Mouse (Mus musculus) cerebellum, adult 11 months (tissue): ENCODE data around the gene Tns1.

Experiments
- DNase-seq: peaks from one replicate; pipeline ENCODE4 v3.0.0; 2022

The Tns1 gene

DNA sequence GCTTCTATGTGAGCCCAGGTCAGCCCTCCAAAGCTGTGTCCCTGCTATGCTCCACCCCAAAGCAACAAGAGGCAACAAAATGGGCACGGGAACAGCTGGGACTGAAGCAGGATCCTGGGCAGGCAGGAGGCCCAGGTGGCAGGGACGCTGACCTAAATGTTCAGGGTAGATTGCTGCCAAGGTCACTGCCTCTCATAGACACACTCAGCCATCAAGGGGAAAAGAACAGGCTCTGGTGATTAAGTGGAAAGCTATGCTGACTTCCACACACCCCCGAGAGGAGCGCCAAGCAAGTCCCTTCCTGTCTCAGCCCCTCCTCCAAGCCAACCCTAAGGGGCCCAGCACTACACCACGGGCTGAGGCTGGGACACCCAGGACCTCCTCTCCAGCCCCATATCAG lies 115.8 kb downstream of the Tns1 start:
- no peak for DNase-seq

DNA sequence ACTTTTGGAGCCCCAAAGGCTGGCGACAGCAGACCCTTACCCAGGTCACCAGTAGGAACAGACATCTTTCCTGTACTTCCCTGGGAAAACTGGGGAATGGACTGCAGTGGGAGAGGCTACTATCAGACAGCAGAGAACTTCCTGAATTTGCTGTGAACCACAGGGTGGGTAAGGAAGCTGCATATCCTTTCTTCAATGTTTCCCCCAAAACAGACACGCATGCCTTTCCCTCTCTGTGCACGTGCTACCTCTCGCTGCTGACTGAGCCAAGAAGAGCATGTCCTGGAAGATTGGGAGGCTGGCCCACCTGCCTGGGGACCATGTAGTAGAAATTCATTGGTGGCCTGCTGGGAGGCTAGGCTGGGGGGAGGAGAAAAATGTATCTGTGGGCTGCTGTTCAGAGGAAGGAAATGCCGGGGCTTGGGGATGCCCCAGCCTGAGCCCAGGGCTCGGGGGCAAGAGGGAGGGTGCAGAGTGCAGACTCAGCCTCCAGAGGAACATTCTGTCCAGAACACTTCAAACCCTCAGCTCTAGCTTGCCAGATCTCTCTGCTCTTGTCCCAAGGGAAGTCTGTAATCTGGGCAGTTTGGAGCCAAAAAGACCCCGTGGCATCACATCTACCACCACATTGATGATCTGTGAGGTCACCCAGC lies 116.7 kb downstream of the Tns1 start:
- no peak for DNase-seq

DNA sequence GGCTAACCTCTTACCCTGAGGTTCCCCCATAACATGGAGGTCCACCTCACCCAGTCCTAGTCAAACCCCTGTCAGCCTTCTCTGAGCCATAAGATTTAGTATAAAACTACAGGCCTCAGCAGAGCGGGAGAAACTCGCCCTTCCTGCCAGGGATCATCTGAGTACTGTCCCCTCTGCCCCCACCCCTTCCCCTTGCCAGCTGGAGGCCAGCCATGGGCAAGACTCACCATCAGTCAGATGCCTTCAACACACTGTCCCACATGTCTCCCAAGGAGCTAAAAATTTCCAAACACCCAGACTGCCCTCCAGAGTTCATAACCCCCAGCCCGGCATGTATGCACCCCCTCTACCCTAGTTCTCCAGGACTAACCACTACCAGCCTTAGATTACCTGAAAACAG lies 119.2 kb downstream of the Tns1 start:
- DNase-seq, result no peak

DNA sequence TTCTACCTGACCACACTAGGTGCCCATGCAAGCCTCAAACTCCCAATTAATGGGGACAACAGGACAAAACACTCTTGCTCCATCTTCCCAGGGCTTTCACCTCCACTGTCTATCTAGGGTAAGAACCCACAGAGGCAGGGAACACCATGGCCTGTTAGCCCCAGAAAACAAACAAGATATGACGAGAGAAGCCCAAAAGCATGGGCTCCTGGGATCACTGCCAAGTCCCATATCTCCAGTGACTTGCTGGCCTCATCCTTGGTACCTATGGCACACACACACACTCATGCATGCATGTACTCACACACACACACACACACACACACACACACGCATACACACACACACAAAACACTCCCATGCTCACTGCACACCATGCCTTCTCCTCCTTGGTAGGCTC lies 120.5 kb downstream of the Tns1 start:
- DNase-seq, result no peak

DNA sequence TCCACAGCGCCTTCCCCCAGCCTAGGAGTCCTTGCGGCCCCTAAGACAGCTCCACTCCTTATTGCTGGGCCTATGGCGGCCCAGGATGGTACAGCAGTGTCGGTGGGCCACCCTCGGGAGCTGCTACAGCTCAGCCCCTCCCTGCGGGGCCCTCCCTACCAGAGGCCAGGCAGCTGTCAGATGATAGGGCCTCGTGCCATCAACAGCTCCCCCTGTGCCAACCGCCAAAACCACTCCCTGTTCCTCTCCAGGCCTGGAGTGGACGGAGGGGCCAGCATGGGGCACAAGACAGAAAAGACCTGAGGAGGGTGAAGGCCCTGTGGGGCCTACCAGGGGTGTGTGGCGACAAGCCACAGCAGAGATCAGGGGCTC lies 122.8 kb downstream of the Tns1 start:
- no peak for DNase-seq

DNA sequence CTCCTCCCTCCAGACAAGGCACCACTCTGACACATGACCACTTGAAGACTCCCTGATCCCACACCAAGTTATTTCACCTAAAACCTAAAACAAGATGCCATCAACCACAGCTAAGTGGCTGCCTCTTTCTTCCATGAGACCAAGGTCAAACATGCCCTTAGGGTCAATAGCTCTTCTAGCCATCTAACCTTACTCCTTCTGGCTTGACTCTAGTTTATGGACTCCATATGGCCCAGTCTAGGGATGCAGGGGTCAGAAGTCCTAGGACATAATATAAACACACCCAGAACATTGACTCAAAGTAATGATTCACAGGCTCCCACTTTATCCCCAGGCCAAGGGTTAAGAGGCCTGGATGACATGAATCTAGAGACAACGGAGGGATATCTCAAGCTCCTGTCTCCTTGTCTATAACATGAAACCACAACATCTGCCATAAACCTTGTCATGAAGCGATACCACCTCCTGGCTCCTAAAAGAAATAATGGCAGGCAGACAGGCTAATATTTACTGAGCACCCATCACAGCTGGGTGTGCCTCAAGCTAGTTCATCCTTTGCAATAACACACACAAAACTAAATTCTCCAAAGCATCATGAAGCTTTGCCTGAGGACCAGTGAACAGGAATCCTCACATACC lies 123.3 kb downstream of the Tns1 start:
- DNase-seq, result no peak

DNA sequence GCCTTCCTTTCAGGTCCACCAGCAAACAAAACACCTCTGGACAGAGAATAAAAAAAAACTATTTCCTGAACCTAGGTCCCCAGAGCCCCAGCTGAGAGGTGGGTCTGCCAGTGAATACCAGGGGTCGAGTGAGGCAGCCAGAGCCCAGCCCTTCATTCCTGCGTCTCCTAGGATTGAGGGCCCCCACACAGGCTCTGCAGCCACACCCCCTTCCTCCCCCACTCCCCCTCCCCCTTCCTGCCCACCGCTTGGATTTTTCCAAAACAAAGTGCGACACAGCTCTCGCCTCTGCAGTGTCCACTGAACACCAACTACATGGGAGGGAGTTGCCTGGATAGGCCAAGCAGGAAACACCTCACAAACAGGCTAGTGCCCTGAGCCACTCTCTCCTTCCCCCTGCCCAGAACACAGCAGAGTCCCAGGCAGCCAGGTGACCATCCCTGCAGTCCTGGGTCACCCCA lies 124.0 kb downstream of the Tns1 start:
- no peak for DNase-seq

DNA sequence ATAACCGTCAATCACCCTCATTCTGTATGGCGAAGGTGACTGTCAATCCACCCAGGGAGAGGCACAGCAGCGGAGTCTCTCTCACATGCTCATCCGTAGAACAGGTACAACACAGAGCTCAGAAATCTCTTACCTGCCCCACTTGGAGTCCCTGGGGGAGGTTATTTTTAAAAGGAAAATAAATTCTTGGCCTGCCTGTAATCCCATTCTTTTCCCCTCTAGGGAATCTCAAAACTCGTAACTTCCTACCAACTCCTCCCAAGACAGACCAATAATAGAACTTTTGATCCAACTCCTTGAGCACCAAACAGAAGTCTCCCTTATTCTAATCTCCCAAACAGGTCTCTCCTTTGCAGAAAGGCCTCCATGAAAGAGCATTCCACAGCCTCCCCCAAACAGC lies 124.7 kb downstream of the Tns1 start:
- DNase-seq, result no peak

DNA sequence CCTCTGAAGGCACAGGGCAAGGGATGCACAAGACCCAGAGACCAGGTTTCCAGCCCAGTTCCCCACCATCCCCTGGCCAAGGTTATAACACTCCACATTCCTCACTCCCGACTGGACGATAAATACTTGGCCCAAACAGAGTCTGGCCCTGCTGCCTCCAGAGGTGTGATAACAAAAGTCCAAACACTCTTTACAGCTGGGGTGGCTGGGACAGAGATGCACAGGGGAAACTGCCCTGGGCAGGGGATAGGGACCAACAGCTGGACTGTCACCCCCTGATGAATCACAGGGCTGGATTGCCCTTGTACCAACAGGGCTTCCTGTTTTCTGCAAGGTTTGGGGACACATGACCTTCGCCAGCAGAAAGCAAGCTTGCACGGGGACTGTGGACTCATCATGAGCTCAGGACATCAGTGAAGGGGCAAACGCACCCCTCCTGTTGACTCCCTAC lies 125.3 kb downstream of the Tns1 start:
- no peak for DNase-seq

DNA sequence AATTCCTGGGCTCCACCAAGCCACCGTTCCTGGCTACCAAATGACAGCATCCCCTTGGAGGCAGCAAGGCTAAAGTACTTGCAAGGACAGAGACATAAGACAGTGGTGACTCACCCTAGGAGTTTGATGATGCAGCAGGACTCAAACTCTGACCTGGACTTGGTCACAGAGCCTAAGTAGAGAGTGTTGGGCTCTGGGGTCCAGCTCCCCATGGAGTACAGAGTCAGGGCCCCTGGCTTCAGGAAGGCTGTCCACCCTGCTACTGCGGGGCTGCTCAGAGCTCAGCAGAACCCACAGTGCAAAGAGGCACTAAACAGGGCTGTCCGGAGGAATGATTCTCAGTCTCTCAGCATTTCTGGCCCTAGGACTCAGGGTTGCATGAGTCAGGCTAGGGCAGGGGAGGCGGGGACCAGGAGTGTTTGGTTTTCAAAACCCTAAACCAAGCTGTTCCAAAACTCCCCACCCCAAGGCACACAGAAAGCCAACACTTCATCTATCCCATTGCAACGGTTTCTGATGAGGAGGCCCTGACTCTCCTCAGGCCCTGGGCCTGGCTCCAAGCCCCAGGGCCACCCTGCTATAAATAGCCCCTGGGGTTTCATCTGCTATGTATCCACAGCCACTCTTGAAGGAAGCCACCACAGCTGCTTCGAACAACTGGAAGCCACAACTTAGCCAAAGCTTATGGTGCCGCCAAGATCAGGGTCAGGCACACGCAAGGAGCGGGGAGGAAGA lies 126.0 kb downstream of the Tns1 start:
- no peak for DNase-seq

DNA sequence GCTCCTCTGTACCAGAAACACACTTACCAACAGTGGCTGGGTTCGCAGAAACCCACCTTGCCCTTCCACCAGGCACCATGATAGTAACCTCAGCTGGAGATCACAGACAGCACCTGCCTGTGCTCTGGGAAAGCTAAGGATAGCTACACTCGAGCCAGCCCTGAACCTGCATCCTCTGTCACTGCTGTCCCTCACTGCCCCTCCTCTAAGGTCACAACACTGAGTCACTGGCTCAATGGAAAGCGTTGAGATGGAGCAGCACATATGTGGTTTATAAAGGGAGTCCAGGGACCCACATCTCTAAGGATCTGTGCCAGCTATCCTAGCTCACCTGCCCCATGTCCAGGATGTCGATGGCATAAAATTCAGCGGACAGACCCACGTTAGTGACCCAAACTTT lies 126.9 kb downstream of the Tns1 start:
- no peak for DNase-seq

DNA sequence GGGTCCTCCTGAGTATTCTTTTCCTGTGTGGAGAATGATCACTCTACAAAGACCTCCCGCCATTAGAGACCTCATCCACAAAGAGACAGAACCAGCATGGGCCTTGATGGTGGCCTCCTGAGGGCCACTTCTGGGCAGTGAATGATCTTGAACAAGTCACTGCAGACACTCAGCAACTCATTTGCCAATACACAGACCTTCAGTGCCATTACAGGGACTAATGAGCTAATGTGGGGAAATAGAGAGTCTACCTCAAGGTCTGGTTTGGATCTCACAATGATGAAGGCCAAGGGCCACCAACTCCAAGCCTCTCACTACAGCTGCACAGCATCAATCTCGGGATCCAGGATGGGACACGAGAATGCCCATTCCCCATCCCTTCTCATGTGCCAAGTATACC lies 127.6 kb downstream of the Tns1 start:
- no peak for DNase-seq

DNA sequence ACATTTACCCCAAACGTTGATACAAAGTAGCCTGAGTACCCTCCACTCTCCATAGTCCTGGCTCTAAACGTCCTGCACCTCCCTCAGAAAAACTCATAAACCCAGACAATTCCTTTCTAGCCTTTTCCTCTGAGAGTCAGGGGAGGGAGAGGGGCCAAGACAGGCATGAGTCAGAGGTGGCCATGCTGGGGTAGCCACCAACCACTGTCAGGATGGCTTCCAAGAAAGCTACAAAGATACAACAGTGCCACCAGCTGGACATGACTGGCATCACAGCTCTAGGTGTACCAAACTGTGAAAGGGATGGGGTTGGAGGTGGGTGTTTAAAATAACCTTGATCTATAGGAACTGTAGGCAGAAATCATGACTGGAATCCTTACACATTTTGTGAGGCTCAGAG lies 128.0 kb downstream of the Tns1 start:
- DNase-seq, result peak; percentile 18

DNA sequence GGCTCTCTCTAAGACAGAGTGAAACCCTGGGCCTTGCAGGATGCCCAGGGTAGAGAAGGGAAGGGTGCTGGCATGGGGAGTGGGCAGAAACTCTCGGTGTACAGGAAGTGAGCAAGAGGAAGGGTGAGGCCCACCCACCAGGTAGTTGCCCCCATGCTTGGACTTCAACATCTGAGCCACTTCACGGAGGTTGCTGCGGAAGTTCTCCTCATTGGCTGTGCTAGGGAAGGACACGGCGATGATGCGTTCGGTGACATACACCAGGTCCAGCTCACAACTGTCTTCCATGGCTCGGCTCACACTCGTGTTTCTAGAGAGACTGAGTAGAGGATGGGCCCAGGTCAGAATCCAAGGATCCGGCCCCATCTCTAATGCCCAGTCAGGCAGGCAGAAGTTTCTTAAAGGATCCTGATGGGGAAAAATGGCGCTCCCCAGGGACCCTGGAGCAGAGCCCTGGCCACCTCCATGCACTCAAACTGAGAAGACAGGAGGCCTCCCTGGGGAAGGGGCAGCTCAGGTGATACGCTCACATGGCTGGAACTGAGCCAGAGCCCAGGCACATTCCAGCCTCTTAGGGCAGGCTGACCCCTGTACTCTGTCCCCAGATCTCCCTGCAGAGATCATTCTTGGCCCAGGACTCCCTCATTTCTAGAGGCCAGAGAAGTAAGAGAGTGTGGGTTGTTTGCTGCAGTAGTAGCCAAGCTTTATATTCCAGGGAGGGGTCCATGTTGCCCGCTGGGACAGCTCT lies 129.0 kb downstream of the Tns1 start:
- DNase-seq, result no peak

DNA sequence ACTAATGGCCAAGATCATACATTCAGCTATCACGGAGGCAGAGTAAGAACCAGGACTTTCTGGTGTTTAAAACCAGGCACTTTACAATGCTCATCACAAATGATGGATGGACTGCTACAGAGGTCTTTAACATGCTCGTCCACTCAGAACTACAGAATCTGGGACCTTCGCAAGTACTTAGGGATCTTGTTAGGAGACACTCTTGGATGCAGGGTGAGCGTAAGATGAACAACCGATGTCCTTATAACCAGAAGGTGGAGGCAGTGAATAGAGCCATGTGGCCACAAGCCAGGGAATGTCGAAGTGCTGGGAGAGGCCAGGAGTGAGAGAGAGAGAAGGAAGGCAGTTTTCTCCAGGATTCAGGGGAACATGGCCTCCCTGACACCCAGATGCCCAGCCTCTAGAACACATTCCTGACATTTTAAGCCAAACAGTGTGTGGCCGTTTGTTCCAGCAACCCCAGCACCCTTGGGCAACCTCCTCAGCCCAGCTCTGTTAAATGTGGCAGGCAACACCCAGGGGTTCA lies 130.3 kb downstream of the Tns1 start:
- DNase-seq, result no peak

DNA sequence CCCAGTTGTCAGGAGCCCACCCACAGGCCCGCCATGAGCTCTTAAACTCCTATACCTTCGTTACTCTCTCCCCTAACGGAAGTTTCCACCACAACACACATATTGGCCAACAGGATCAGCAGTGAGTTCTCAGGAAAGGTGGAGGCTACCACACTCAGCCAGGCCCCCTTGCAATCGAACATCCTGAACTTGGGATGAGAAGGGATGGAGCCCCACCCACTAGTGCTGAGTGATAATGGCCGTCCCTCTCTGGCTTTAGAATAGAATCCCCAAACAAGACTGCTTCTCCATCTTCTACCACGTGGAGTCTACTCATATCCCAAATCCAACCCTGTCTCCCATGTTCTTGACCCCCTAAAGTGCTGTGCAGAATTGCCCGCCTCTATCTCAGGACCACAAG lies 131.0 kb downstream of the Tns1 start:
- DNase-seq, result no peak

DNA sequence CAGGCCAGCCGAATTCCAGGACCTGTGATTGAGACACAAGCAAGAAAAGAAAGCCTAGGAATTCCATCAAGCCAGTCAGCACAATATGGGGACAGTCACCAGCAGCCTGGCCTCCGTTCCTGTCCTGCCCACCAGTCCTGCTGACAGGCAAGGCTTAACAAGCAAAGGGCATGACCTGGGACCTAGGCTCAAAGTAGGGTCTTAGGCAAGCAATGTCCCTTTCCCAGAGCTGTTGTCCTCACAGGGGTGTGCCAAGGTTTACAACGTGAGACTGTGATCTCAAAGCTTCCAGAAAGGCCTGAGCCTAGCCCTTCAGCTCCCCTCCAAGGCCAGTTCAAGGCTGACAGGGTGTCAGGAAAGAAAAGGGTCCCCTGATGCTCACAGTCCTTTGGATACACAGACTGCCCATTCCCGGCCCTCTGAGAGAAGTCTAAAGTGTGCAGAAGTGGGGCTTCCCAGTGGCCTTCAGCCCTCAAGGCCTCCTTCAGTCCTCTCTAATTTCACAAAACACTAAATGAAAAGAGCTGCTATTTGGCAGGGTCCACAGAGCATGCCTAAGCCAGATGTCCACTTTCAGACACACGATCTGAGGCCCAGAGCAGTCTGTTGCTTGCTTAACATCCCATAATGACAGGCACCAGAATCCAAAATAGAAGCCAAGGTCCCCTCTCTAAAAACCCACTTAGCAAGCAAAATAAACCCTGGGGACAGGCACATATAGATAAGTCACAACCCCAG lies 131.9 kb downstream of the Tns1 start:
- DNase-seq, result no peak

DNA sequence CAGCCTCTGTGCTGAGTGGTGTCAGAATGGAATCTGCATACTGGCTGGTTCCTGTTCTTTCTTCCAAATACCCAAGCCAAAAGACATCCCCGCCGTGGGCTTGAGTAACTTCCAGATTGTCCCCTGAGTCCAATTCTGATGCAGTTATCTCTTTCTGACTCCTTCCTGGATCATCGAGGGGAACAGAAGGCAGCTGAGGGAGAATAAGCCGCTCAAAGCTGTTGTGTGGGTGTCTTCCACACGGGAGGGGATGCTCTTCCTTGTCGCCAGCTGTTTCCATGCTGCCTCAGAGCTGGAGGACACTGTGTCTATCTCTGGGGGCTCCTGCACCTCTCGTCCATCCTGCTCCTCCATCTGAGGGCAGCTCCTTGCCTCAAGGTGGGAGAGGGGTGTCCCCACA lies 133.0 kb downstream of the Tns1 start:
- no peak for DNase-seq

DNA sequence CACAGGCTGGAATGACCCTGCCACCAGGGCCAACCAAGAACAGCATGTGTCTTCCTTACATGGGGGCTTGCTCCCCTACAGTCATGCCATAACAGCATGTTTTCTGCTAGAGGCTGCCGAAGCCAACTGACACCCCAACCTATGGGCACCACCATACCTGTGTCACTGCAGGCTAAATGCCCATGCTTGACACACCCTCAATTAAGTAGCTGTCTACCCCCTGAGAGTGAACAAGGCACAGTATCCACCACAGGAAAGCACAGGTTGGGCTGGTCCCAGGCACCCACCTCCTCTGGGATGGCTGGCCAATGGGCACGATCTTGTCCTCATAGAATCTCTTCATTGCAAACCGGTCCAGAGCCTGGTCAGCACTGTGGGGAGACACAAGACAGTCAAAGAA lies 134.2 kb downstream of the Tns1 start:
- no peak for DNase-seq

DNA sequence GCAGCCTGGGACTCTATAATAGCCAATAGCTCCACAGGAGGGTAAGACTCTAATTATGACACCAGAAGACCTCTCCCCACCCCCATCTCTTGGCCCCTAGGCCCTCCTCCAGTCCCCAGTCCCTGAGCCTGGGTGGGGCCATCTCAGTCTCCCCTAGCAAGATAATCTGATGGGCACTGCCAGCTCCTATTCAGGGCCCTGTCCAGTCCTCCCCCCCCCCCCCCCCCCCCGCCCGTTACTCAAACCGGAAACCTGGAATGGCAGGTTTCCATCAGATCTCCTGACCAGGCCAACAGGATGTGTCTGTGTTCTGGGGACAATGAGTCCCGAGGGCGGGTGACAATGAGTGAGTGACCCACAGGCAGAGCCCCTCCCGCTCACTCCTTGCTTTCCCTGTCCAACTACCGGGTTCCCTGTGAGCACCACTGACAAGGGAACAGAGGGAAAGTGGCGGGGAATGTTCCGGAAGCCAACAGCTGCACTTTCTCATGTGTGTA lies 136.5 kb downstream of the Tns1 start:
- DNase-seq, result no peak

DNA sequence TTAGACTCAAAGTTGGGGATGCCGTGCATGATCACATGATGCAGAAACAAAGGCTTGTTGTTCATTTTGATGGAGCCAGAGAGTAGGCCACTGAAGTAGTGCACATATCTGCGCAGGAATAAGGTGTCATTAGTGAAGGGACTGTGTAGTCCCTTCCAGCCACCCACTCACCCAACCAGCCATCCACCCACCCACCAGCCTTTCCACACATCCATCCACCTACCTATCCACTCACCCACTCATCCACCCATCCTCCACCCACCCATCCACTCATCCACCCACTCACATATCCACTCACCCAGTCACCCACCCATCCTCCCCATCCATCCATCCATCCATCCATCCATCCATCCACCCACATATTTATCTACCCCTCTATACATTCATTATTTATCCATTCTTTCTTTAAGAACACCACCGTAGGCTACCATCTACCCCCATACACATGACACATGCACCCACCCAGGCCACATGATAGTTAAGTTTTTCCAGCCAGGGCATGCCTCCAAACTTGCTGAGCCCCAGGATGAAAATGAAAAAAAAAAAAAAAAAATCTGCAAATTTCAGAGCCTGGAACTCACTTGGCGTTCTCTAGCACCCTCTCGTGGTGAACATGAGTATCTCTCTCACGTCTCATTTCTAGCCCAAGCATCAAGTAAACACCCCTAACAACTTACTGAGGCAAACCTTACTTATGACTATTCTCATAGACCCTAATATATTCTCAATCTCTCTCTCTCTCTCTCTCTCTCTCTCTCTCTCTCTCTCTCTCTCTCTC lies 137.8 kb downstream of the Tns1 start:
- DNase-seq, result peak; percentile 19

DNA sequence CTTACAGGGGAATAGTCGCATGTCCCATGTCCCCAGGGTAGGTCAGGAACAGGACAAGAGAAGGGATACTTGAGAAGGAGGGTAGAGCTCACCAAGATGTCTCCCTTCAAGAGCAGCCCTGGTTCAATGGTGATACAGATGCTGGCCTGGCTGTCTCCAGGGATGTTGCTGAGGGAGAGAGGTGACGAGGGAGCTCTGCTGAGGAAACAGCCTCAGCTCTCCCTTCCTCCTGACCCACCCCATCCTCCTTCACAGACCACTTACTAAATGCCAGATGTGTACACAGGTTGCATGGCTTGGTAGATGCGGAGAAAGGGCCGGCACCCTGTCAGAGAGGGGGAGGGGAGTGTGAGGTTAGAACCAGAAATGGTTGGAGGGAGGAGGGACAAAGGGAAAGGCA lies 138.6 kb downstream of the Tns1 start:
- DNase-seq, result no peak
